Mouse (Mus musculus): ENCODE results near the gene Napb. TPM values are rescaled to one million over a fixed set of nuclear protein-coding genes. Genes with fewer than 3 reads are reported as not detected.

The Napb gene
- total and polyA plus RNA-seq, 3 experiments: not detected

DNA sequence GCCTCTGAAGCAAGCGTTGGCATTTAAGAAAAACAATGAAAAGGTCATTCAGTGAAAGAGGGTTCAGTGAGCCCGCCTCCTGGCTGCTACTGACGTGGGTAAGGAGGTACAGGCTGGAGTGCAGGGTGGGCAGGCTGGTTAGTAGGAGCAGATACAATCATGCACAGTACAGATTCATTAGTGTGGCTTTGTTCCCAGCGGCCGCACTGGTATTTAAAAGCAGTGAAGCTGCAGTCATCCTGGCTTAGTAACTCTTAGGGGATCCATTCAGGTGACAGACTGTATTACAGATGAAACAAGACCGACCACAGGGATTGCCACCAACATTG is 25.1 kb downstream of the Napb start:
- Histone ChIP-seq H3K4me3 (ENCODE audit: control insufficient read depth in 1 of 2, insufficient read depth in 1 of 2, low read depth in 2 of 2, low read length in 2 of 2) (no peak overlapping the region), H3K79me2 (ENCODE audit: control insufficient read depth, insufficient read depth, low read length, poor library complexity) (no peaks in the 10 kb centered on the region), H3K27me3 (ENCODE audit: control insufficient read depth in 1 of 2, insufficient read depth in 2 of 2, low read length in 2 of 2) (no peaks in the 10 kb centered on the region), H3K9me3 (replicated peaks; ENCODE audit: insufficient read depth, low read length) (no peaks in the 10 kb centered on the region), H3K4me1 (ENCODE audit: control insufficient read depth in 1 of 2, insufficient read depth in 2 of 2, low read length in 2 of 2) (no peaks in the 10 kb centered on the region), H3K36me3 (ENCODE audit: control insufficient read depth in 1 of 2, insufficient read depth in 2 of 2, low read length in 2 of 2) (no peaks in the 10 kb centered on the region), H3K27ac (ENCODE audit: control insufficient read depth, low read depth, low read length) (no peak overlapping the region), H3K9ac (ENCODE audit: control insufficient read depth, low read depth, low read length, poor library complexity, severe bottlenecking) (no peak overlapping the region)
- TF ChIP-seq E2F4 (IDR thresholded peaks at IDR 0.05; ENCODE audit: borderline replicate concordance, low read depth, low read length) (no peak), TCF12 (IDR thresholded peaks at IDR 0.05; ENCODE audit: low read depth, low read length) (no peak), MEF2A (IDR thresholded peaks at IDR 0.05; ENCODE audit: extremely low read depth, insufficient replicate concordance, low read depth, low read length, poor library complexity, severe bottlenecking) (no peak)
- no peak for DNase-seq (ENCODE audit: low read depth, low spot score)

DNA sequence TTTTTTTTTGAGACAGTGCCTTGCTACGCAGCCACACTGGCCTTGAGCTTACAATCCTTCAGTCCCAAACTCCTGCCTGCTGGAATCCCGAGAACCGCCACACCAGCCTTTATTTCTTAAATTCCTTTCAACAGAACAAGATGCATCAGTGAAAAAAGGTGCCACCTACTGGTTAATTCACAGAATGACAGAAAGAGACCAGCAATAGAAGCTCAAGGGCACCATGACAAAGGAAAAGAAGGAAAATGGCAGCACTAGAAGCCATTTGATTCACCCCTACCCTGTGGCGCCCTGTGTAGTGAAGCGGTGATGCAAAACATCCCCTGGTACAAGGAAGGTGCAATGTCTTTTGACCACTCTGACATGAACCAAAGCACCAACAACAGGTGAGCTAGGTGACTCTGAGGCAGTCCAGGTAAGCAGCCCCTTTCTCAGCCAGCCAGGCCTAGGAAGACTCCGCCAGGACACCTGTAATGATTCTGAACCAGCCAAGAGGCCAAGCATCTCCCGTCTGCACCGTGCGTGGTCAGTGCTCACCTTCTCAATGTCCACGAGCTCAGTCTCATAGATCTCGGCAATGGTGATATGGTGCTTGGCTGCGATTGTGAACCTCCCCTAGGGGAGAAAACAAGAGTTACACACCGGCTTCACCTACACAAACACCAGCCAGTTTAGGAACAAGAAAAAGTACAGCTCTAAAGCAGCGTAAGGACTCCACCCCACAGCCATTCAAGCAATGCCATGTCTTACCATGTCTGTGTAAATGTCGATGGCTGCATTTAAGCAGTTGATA is 25.7 kb downstream of the Napb start:
- Histone ChIP-seq H3K36me3 (ENCODE audit: control insufficient read depth in 1 of 2, insufficient read depth in 2 of 2, low read length in 2 of 2) (no peaks in the 10 kb centered on the region), H3K79me2 (ENCODE audit: control insufficient read depth, insufficient read depth, low read length, poor library complexity) (no peaks in the 10 kb centered on the region), H3K27me3 (ENCODE audit: control insufficient read depth in 1 of 2, insufficient read depth in 2 of 2, low read length in 2 of 2) (no peaks in the 10 kb centered on the region), H3K9me3 (replicated peaks; ENCODE audit: insufficient read depth, low read length) (no peaks in the 10 kb centered on the region), H3K4me3 (ENCODE audit: control insufficient read depth in 1 of 2, insufficient read depth in 1 of 2, low read depth in 2 of 2, low read length in 2 of 2) (no peak overlapping the region), H3K4me1 (ENCODE audit: control insufficient read depth in 1 of 2, insufficient read depth in 2 of 2, low read length in 2 of 2) (no peaks in the 10 kb centered on the region), H3K27ac (ENCODE audit: control insufficient read depth, low read depth, low read length) (no peak overlapping the region), H3K9ac (ENCODE audit: control insufficient read depth, low read depth, low read length, poor library complexity, severe bottlenecking) (no peak overlapping the region)
- DNase-seq (ENCODE audit: low read depth, low spot score): peak; percentile 36
- peak; percentile 29 for TF ChIP-seq ZC3H11A (IDR thresholded peaks at IDR 0.05; ENCODE audit: low read depth, low read length)
- TF ChIP-seq ZNF384 (IDR thresholded peaks at IDR 0.05; ENCODE audit: low read depth, low read length): no peak
- TF ChIP-seq CTCF (IDR thresholded peaks at IDR 0.05 in 2 of 3, conservative IDR thresholded peaks at IDR 0.05 in 1 of 3; ENCODE audit: control insufficient read depth in 1 of 3, insufficient read depth in 1 of 3, low read depth in 2 of 3, low read length in 3 of 3, poor library complexity in 1 of 3, severe bottlenecking in 1 of 3): peak in 2 of 3 experiments; percentile 33 to 59; a peak in 4 of 6 replicates
- peak; percentile 45 for TF ChIP-seq RAD21 (IDR thresholded peaks at IDR 0.05; ENCODE audit: low read depth, low read length)
- peak; percentile 57 for TF ChIP-seq SMC3 (IDR thresholded peaks at IDR 0.05; ENCODE audit: low read depth, low read length)

DNA sequence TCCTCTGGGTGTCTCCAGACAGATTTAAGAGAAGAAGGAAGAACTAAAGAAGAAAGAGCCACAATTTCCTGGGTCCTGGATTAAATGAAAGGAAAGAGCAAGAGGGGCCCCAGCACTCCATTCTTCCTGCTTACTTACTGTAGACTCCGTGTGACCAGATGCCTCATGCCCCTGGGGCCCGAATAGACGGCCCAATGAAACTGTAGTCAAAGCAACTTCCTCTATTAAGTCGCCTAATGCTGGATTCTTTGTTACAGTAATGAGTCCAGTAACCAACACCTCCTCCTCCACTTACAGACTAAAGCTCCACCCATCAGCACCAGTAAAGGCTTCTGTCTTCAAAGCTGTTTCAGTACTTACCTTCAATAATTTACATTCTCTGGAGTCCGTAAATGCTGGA is 33.7 kb downstream of the Napb start:
- Histone ChIP-seq H3K27me3 (ENCODE audit: control insufficient read depth in 1 of 2, insufficient read depth in 2 of 2, low read length in 2 of 2) (no peaks in the 10 kb centered on the region), H3K4me3 (ENCODE audit: control insufficient read depth in 1 of 2, insufficient read depth in 1 of 2, low read depth in 2 of 2, low read length in 2 of 2) (no peak overlapping the region), H3K36me3 (ENCODE audit: control insufficient read depth in 1 of 2, insufficient read depth in 2 of 2, low read length in 2 of 2) (no peaks in the 10 kb centered on the region), H3K9me3 (replicated peaks; ENCODE audit: insufficient read depth, low read length) (no peaks in the 10 kb centered on the region), H3K27ac (ENCODE audit: control insufficient read depth, low read depth, low read length) (no peak overlapping the region), H3K79me2 (ENCODE audit: control insufficient read depth, insufficient read depth, low read length, poor library complexity) (no peaks in the 10 kb centered on the region), H3K4me1 (ENCODE audit: control insufficient read depth in 1 of 2, insufficient read depth in 2 of 2, low read length in 2 of 2) (no peaks in the 10 kb centered on the region), H3K9ac (ENCODE audit: control insufficient read depth, low read depth, low read length, poor library complexity, severe bottlenecking) (no peak overlapping the region)
- DNase-seq (ENCODE audit: low read depth, low spot score): no peak
- TF ChIP-seq ZKSCAN1 (IDR thresholded peaks at IDR 0.05; ENCODE audit: low read depth, low read length) (no peak), RCOR1 (IDR thresholded peaks at IDR 0.05; ENCODE audit: low read depth, low read length) (no peak), ZNF384 (IDR thresholded peaks at IDR 0.05; ENCODE audit: low read depth, low read length) (no peak), SIN3A (IDR thresholded peaks at IDR 0.05; ENCODE audit: low read length) (no peak), HCFC1 (IDR thresholded peaks at IDR 0.05; ENCODE audit: low read depth, low read length) (no peak), TBP (IDR thresholded peaks at IDR 0.05; ENCODE audit: low read depth, low read length) (no peak), ZMIZ1 (IDR thresholded peaks at IDR 0.05; ENCODE audit: low read depth, low read length) (no peak)
